Mouse (Mus musculus) CD8-positive naive resting alpha-beta T cell, adult 57 days (primary cell): ENCODE results near the gene Cnpy1. TPM values are rescaled to one million over a fixed set of nuclear protein-coding genes. Genes with fewer than 3 reads are reported as not detected.

Experiments
- total RNA-seq: library from RNA; stranded (reverse); gene quantifications from one replicate; pipeline ENCODE4 v1.2.4, GENCODE M21; 2023

Gene Cnpy1
- total RNA-seq, result not detected

DNA sequence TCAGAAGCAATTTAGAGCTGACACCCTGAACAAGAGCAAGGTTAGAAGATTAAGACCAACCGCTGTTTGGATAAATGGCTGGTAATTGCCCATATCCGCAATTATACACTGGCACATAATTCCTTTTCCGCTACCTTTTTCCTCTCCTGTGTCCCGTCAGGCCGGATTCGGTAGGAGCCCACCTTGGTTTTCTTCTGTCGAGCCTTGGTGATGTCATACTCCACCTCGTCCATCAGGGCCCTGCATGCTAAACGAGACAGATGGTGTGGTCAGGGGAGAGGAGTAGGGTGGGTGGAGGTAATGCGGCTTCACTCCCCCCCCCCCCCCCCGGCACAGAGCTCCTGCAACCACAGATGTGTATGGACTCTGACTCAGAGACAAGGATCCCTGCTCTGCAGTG, at the start of gene Cnpy1:
Gene Cnpy1 (minus strand): TSS at position 233 of the 400 bp plus-strand sequence.

DNA sequence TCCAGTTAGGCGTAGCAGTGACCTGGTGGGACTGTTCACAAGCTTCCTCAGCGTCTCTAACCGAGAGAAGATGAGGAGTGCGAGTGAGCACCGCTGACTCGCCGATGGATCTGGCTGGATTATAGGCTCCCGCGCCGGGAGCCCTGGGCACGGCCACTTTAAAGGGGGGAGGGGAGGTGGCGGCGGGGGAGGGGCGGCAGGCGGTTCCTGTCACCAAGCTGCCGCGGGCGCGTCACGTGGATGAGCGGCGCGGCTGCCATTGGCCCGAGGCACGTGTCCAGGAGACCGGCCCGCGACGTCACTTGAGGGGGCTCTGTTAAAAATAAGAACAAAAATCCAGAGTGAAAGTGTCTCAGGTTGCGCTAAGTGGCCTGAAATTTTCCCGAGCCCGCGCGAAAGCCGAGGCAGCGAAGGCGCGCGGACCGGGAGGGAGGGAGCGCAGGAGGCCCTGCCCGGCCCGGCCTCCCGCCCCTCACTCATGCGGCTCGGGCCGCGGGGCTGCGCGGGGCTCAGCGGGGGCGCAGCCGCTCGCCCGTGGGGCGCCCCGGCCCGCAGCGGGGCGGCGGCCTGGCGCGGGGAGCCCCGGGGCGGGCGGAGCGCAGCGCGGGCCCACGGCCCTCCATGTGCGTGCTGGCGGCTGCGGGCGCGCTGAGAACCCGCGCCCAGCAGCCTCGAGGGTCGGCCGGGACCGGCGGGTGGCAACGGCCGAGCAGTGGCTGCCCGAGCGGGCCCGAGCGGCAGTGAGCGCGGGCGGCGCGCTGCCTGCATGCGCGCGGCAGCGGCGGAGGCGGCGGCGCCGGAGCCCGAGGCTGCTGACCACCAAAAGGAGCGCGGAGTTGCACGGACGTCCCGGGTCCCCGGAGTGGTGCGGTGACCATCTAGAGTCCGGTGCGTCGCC, 80.0 kb downstream of the Cnpy1 start, which contains the start of gene En2:
Gene En2 (plus strand): TSS at position 337 of the 898 bp plus-strand sequence.

Other genes starting within 250 kb of the Cnpy1 start
- 109 TPM for gene Insig1, start 174.4 kb downstream of the Cnpy1 start, total RNA-seq
- gene En2, start 80.1 kb downstream of the Cnpy1 start, total RNA-seq, result not detected
- gene Rbm33, start 71.3 kb upstream of the Cnpy1 start, total RNA-seq, result 171 TPM
- not detected for gene Shh, start 221.4 kb upstream of the Cnpy1 start, total RNA-seq